Mouse (Mus musculus): ENCODE measurements at regions not wholly inside any gene's neighbourhood (a gene's known extent, or its start where the extent isn't known, plus 50 kb on each side); places are given as distances from the start of the nearest gene placed in this dataset.

GRCm38 (mm10) chr7:133434027-133434820 lies 167.7 kb downstream of the Tex36 start:
- H3K4me2 ChIP-seq (ENCODE audit: low read depth, low read length), result no peak overlapping the region
- no peaks in the 10 kb centered on the region for H3K27me3 ChIP-seq (ENCODE audit: control insufficient read depth, insufficient read depth, low read depth, low read length)
- H3K27ac ChIP-seq (ENCODE audit: low read length), result no peak overlapping the region
- ATAC-seq (ENCODE audit: low read depth), result no peak
- H3K4me3 ChIP-seq (ENCODE audit: low read depth, low read length), result no peak overlapping the region
- H3K36me3 ChIP-seq (ENCODE audit: control insufficient read depth, insufficient read depth), result no peaks in the 10 kb centered on the region
- H3K4me1 ChIP-seq (ENCODE audit: control insufficient read depth, low read depth, low read length), result no peaks in the 10 kb centered on the region
- WGBS (ENCODE audit: insufficient replicate concordance), result 40% methylated on average over 17 of the region's 17 CpGs
- H3K9ac ChIP-seq (ENCODE audit: low read depth, low read length), result no peak overlapping the region
- no peaks in the 10 kb centered on the region for H3K9me3 ChIP-seq (replicated peaks; ENCODE audit: control insufficient read depth, low read length)

GRCm38 (mm10) chr7:133432343-133432742 lies 169.6 kb downstream of the Tex36 start:
- H3K36me3 ChIP-seq (ENCODE audit: control insufficient read depth, insufficient read depth), result no peaks in the 10 kb centered on the region
- H3K27me3 ChIP-seq (ENCODE audit: control insufficient read depth, insufficient read depth, low read depth, low read length), result no peaks in the 10 kb centered on the region
- no peak overlapping the region for H3K9ac ChIP-seq (ENCODE audit: low read depth, low read length)
- H3K4me3 ChIP-seq (ENCODE audit: low read depth, low read length), result no peak overlapping the region
- H3K4me1 ChIP-seq (ENCODE audit: control insufficient read depth, low read depth, low read length), result no peaks in the 10 kb centered on the region
- ATAC-seq (ENCODE audit: low read depth), result no peak
- no peak overlapping the region for H3K27ac ChIP-seq (ENCODE audit: low read length)
- 57% methylated on average over 1 of the region's 1 CpGs for WGBS (ENCODE audit: insufficient replicate concordance)
- H3K9me3 ChIP-seq (replicated peaks; ENCODE audit: control insufficient read depth, low read length), result no peaks in the 10 kb centered on the region
- no peak overlapping the region for H3K4me2 ChIP-seq (ENCODE audit: low read depth, low read length)

- H3K9ac ChIP-seq (ENCODE audit: low read depth, low read length), result no peak overlapping the region
- H3K4me2 ChIP-seq (ENCODE audit: low read depth, low read length), result no peak overlapping the region
- no peak overlapping the region for H3K27ac ChIP-seq (ENCODE audit: low read length)
- no peaks in the 10 kb centered on the region for H3K27me3 ChIP-seq (ENCODE audit: control insufficient read depth, insufficient read depth, low read depth, low read length)
- H3K4me3 ChIP-seq (ENCODE audit: low read depth, low read length), result no peak overlapping the region
- WGBS (ENCODE audit: insufficient replicate concordance), result 50% methylated on average over 2 of the region's 2 CpGs
- no peaks in the 10 kb centered on the region for H3K9me3 ChIP-seq (replicated peaks; ENCODE audit: control insufficient read depth, low read length)
- H3K4me1 ChIP-seq (ENCODE audit: control insufficient read depth, low read depth, low read length), result no peaks in the 10 kb centered on the region
- no peak for ATAC-seq (ENCODE audit: low read depth)
- no peaks in the 10 kb centered on the region for H3K36me3 ChIP-seq (ENCODE audit: control insufficient read depth, insufficient read depth)
Observed at GRCm38 (mm10) chr7:133402072-133402471, 199.9 kb downstream of the Tex36 start.

- no peaks in the 10 kb centered on the region for H3K36me3 ChIP-seq (ENCODE audit: control insufficient read depth, insufficient read depth)
- H3K4me1 ChIP-seq (ENCODE audit: control insufficient read depth, low read depth, low read length), result no peaks in the 10 kb centered on the region
- ATAC-seq (ENCODE audit: low read depth), result no peak
- no peak overlapping the region for H3K4me2 ChIP-seq (ENCODE audit: low read depth, low read length)
- H3K9me3 ChIP-seq (replicated peaks; ENCODE audit: control insufficient read depth, low read length), result no peaks in the 10 kb centered on the region
- H3K4me3 ChIP-seq (ENCODE audit: low read depth, low read length), result no peak overlapping the region
- no peaks in the 10 kb centered on the region for H3K27me3 ChIP-seq (ENCODE audit: control insufficient read depth, insufficient read depth, low read depth, low read length)
- H3K27ac ChIP-seq (ENCODE audit: low read length), result no peak overlapping the region
- H3K9ac ChIP-seq (ENCODE audit: low read depth, low read length), result no peak overlapping the region
- WGBS (ENCODE audit: insufficient replicate concordance), result 59% methylated on average over 4 of the region's 4 CpGs
Observed at GRCm38 (mm10) chr7:133400691-133401090, 201.3 kb downstream of the Tex36 start.

GRCm38 (mm10) chr7:133388716-133389115 lies 213.2 kb downstream of the Tex36 start:
- no peaks in the 10 kb centered on the region for H3K9me3 ChIP-seq (replicated peaks; ENCODE audit: control insufficient read depth, low read length)
- H3K36me3 ChIP-seq (ENCODE audit: control insufficient read depth, insufficient read depth), result no peaks in the 10 kb centered on the region
- H3K9ac ChIP-seq (ENCODE audit: low read depth, low read length), result no peak overlapping the region
- WGBS (ENCODE audit: insufficient replicate concordance), result 60% methylated on average over 6 of the region's 6 CpGs
- no peak overlapping the region for H3K4me3 ChIP-seq (ENCODE audit: low read depth, low read length)
- no peak overlapping the region for H3K4me2 ChIP-seq (ENCODE audit: low read depth, low read length)
- H3K27me3 ChIP-seq (ENCODE audit: control insufficient read depth, insufficient read depth, low read depth, low read length), result no peaks in the 10 kb centered on the region
- no peak for ATAC-seq (ENCODE audit: low read depth)
- H3K4me1 ChIP-seq (ENCODE audit: control insufficient read depth, low read depth, low read length), result no peaks in the 10 kb centered on the region
- no peak overlapping the region for H3K27ac ChIP-seq (ENCODE audit: low read length)

GRCm38 (mm10) chr7:133382032-133382712 lies 219.8 kb downstream of the Tex36 start:
- 34% methylated on average over 7 of the region's 7 CpGs for WGBS (ENCODE audit: insufficient replicate concordance)
- no peak overlapping the region for H3K9ac ChIP-seq (ENCODE audit: low read depth, low read length)
- H3K36me3 ChIP-seq (ENCODE audit: control insufficient read depth, insufficient read depth), result no peaks in the 10 kb centered on the region
- no peaks in the 10 kb centered on the region for H3K9me3 ChIP-seq (replicated peaks; ENCODE audit: control insufficient read depth, low read length)
- no peaks in the 10 kb centered on the region for H3K27me3 ChIP-seq (ENCODE audit: control insufficient read depth, insufficient read depth, low read depth, low read length)
- H3K27ac ChIP-seq (ENCODE audit: low read length), result no peak overlapping the region
- no peak overlapping the region for H3K4me3 ChIP-seq (ENCODE audit: low read depth, low read length)
- ATAC-seq (ENCODE audit: low read depth), result no peak
- H3K4me1 ChIP-seq (ENCODE audit: control insufficient read depth, low read depth, low read length), result no peaks in the 10 kb centered on the region
- H3K4me2 ChIP-seq (ENCODE audit: low read depth, low read length), result no peak overlapping the region

GRCm38 (mm10) chr7:133379373-133379772 lies 222.6 kb downstream of the Tex36 start:
- WGBS (ENCODE audit: insufficient replicate concordance), result 85% methylated on average over 1 of the region's 1 CpGs
- ATAC-seq (ENCODE audit: low read depth), result no peak

GRCm38 (mm10) chr7:133378338-133378737 lies 223.6 kb downstream of the Tex36 start:
- Histone ChIP-seq H3K9me3 (replicated peaks; ENCODE audit: control insufficient read depth, low read length) (no peaks in the 10 kb centered on the region), H3K27me3 (ENCODE audit: control insufficient read depth, insufficient read depth, low read depth, low read length) (no peaks in the 10 kb centered on the region; the same call in 1 of the 2 replicates), H3K4me1 (ENCODE audit: control insufficient read depth, low read depth, low read length) (no peaks in the 10 kb centered on the region), H3K4me2 (ENCODE audit: low read depth, low read length) (no peak overlapping the region), H3K36me3 (ENCODE audit: control insufficient read depth, insufficient read depth) (no peaks in the 10 kb centered on the region), H3K9ac (ENCODE audit: low read depth, low read length) (no peak overlapping the region), H3K27ac (ENCODE audit: low read length) (no peak overlapping the region), H3K4me3 (ENCODE audit: low read depth, low read length) (no peak overlapping the region)
- ATAC-seq (ENCODE audit: low read depth), result no peak
- 55% methylated on average over 5 of the region's 5 CpGs for whole genome bisulfite sequencing (ENCODE audit: insufficient replicate concordance)

More at GRCm38 (mm10) chr7:133379373-133379772, 222.6 kb downstream of the Tex36 start:
- Histone ChIP-seq H3K4me3 (ENCODE audit: low read depth, low read length) (no peak overlapping the region), H3K9ac (ENCODE audit: low read depth, low read length) (no peak overlapping the region), H3K27me3 (ENCODE audit: control insufficient read depth, insufficient read depth, low read depth, low read length) (no peaks in the 10 kb centered on the region), H3K4me2 (ENCODE audit: low read depth, low read length) (no peak overlapping the region), H3K36me3 (ENCODE audit: control insufficient read depth, insufficient read depth) (no peaks in the 10 kb centered on the region), H3K9me3 (replicated peaks; ENCODE audit: control insufficient read depth, low read length) (no peaks in the 10 kb centered on the region), H3K27ac (ENCODE audit: low read length) (no peak overlapping the region), H3K4me1 (ENCODE audit: control insufficient read depth, low read depth, low read length) (no peaks in the 10 kb centered on the region)

- H3K4me3 ChIP-seq (ENCODE audit: low read depth, low read length), result no peak overlapping the region
- no peaks in the 10 kb centered on the region; the same call in 1 of the 2 replicates for H3K27me3 ChIP-seq (ENCODE audit: control insufficient read depth, insufficient read depth, low read depth, low read length)
- H3K4me2 ChIP-seq (ENCODE audit: low read depth, low read length), result no peak overlapping the region
- H3K27ac ChIP-seq (ENCODE audit: low read length), result no peak overlapping the region
- no peaks in the 10 kb centered on the region for H3K36me3 ChIP-seq (ENCODE audit: control insufficient read depth, insufficient read depth)
- H3K4me1 ChIP-seq (ENCODE audit: control insufficient read depth, low read depth, low read length), result no peaks in the 10 kb centered on the region
- ATAC-seq (ENCODE audit: low read depth), result no peak
- no peak overlapping the region for H3K9ac ChIP-seq (ENCODE audit: low read depth, low read length)
- no peaks in the 10 kb centered on the region for H3K9me3 ChIP-seq (replicated peaks; ENCODE audit: control insufficient read depth, low read length)
- 50% methylated on average over 8 of the region's 8 CpGs for WGBS (ENCODE audit: insufficient replicate concordance)
Observed at GRCm38 (mm10) chr7:133376833-133377484, 225.0 kb downstream of the Tex36 start.
